Mouse (Mus musculus) megakaryocyte-erythroid progenitor cell, adult 5-6 weeks (primary cell): ENCODE results near the gene Slc4a11. TPM values are rescaled to one million over a fixed set of nuclear protein-coding genes. Genes with fewer than 3 reads are reported as not detected.
A peak's percentile ranks its signal among the peaks of the same experiment; 100 is the strongest.

Experiments
- ATAC-seq: replicated peaks from 2 replicates; pipeline ENCODE4 v1.8.0; 2016; ENCODE audit warnings: mild to moderate bottlenecking, inconsistent platforms; ENCODE audit not compliant: severe bottlenecking, poor library complexity, low FRiP score, low TSS enrichment
- total RNA-seq, 2 experiments: library from RNA; stranded (forward) in 1 of 2; stranded (reverse) in 1 of 2; fragments of 200-1000, 215-1000 nt in 1 of 2; fragments of >200 nt in 1 of 2; fragmentation: Nextera tagmentation in 1 of 2; gene quantifications; 2 replicates each; pipeline ENCODE4 v1.2.3; 2014 to 2017

Slc4a11 gene
- total RNA-seq (2014; fragmentation: Nextera tagmentation): not detected in 2 replicates
- total RNA-seq (2017): 0.08 TPM in 1 of 2 replicates, not detected in the other

GRCm38 (mm10) chr2:130697153-130697810, at the start of gene Slc4a11:
Gene Slc4a11, minus strand, starts transcription at chr2:130697519.
- peak; percentile 73 for ATAC-seq

- ATAC-seq: no peak
These were observed 46.3 kb upstream of the Slc4a11 start for GRCm38 (mm10) chr2:130743576-130743975.

GRCm38 (mm10) chr2:130740096-130740495, 42.8 kb upstream of the Slc4a11 start:
- no peak for ATAC-seq

GRCm38 (mm10) chr2:130738019-130738418, 40.7 kb upstream of the Slc4a11 start:
- ATAC-seq: no peak

- ATAC-seq: no peak
These were observed 38.0 kb upstream of the Slc4a11 start for GRCm38 (mm10) chr2:130735281-130735680.

GRCm38 (mm10) chr2:130733444-130733843, 36.1 kb upstream of the Slc4a11 start:
- no peak for ATAC-seq

- ATAC-seq: no peak
These were observed 34.5 kb upstream of the Slc4a11 start for GRCm38 (mm10) chr2:130731855-130732254.

- no peak for ATAC-seq
These were observed 33.4 kb upstream of the Slc4a11 start for GRCm38 (mm10) chr2:130730746-130731145.

- ATAC-seq: no peak
These were observed 31.7 kb upstream of the Slc4a11 start for GRCm38 (mm10) chr2:130728906-130729585.

GRCm38 (mm10) chr2:130727752-130728151, 30.4 kb upstream of the Slc4a11 start:
- no peak for ATAC-seq

GRCm38 (mm10) chr2:130724369-130724768, 27.1 kb upstream of the Slc4a11 start:
- ATAC-seq: no peak

- ATAC-seq: no peak
These were observed 20.6 kb upstream of the Slc4a11 start for GRCm38 (mm10) chr2:130717951-130718350.

GRCm38 (mm10) chr2:130707057-130707456, 9.7 kb upstream of the Slc4a11 start:
- no peak for ATAC-seq

- no peak for ATAC-seq
These were observed 9.3 kb upstream of the Slc4a11 start for GRCm38 (mm10) chr2:130706602-130707001.

- no peak for ATAC-seq
These were observed 7.9 kb upstream of the Slc4a11 start for GRCm38 (mm10) chr2:130705178-130705577.

- ATAC-seq: no peak
These were observed 7.0 kb upstream of the Slc4a11 start for GRCm38 (mm10) chr2:130704040-130705001.

GRCm38 (mm10) chr2:130697821-130698266, 525 bp upstream of the Slc4a11 start:
- no peak for ATAC-seq

- ATAC-seq: peak; percentile 23; the same call in 1 of the 2 replicates
These were observed 593 bp downstream of the Slc4a11 start for GRCm38 (mm10) chr2:130696700-130697152.

GRCm38 (mm10) chr2:130693563-130693962, 3.8 kb downstream of the Slc4a11 start:
- ATAC-seq: no peak

- ATAC-seq: no peak
These were observed 8.3 kb downstream of the Slc4a11 start for GRCm38 (mm10) chr2:130689011-130689410.
